Mouse (Mus musculus) embryonic fibroblast, embryonic 13.5 days (primary cell): ENCODE results near the gene Olfr102. TPM values are rescaled to one million over a fixed set of nuclear protein-coding genes. Genes with fewer than 3 reads are reported as not detected.

ENCODE experiments used
- H3K27ac ChIP-seq: 2 replicates; pipeline ENCODE4 v1.5.1; 2012; ENCODE audit warnings: low read length, control low read depth, inconsistent platforms; ENCODE audit not compliant: insufficient read depth
- H3K4me1 ChIP-seq: 2 replicates; pipeline ENCODE4 v1.6.1; 2011; ENCODE audit warnings: low read length; ENCODE audit not compliant: control insufficient read depth, insufficient read depth
- H3K4me3 ChIP-seq: 2 replicates; pipeline ENCODE4 v1.5.1; 2011; ENCODE audit warnings: mild to moderate bottlenecking, control low read depth, low read length; ENCODE audit not compliant: insufficient read depth
- CTCF ChIP-seq: IDR thresholded peaks from 2 replicates; pipeline ENCODE4 v1.5.1; 2011; ENCODE audit warnings: mild to moderate bottlenecking, control low read depth, low read length, moderate library complexity, borderline replicate concordance; ENCODE audit not compliant: insufficient read depth
- POLR2A ChIP-seq: IDR thresholded peaks from 2 replicates; pipeline ENCODE4 v1.6.1; 2011; ENCODE audit warnings: low read depth, mild to moderate bottlenecking, control low read depth, low read length, moderate library complexity
- polyA plus RNA-seq: library from polyadenylated mRNA; stranded (reverse); fragments of >200 nt; gene quantifications from 2 replicates; pipeline ENCODE4 v1.2.4, GENCODE M21; 2011; ENCODE audit warnings: low read depth; ENCODE audit not compliant: missing spikeins, insufficient read length

Olfr102 gene
- not detected in 2 replicates for polyA plus RNA-seq

GRCm38 (mm10) chr17:37316954-37317353 lies at the start of gene Olfr102:
Gene Olfr102, minus strand, starts transcription at chr17:37317054.
- H3K4me1 ChIP-seq, result no peaks in the 10 kb centered on the region
- no peak within 1 kb of the TSS for H3K4me3 ChIP-seq
- no peak within 1 kb of the TSS for H3K27ac ChIP-seq
- TF ChIP-seq CTCF, result no peak
- TF ChIP-seq POLR2A, result no peak

- no peak within 1 kb of the TSS for H3K4me3 ChIP-seq
- no peak for TF ChIP-seq POLR2A
- TF ChIP-seq CTCF, result no peak
- H3K4me1 ChIP-seq, result no peaks in the 10 kb centered on the region
- H3K27ac ChIP-seq, result no peak within 1 kb of the TSS
Measured at GRCm38 (mm10) chr17:37359282-37359681, 42.4 kb upstream of the Olfr102 start, which contains the start of gene Olfr104-ps. Gene Olfr104-ps, plus strand, starts transcription at chr17:37359582.

- no peak within 1 kb of the TSS for H3K4me3 ChIP-seq
- H3K4me1 ChIP-seq, result no peaks in the 10 kb centered on the region
- H3K27ac ChIP-seq, result no peak within 1 kb of the TSS
- no peak for TF ChIP-seq CTCF
- no peak for TF ChIP-seq POLR2A
Measured at GRCm38 (mm10) chr17:37339598-37339997, 22.7 kb upstream of the Olfr102 start, which contains the start of gene Olfr103. Gene Olfr103, minus strand, starts transcription at chr17:37339698.

- H3K27ac ChIP-seq, result no peak overlapping the region
- H3K4me1 ChIP-seq, result no peaks in the 10 kb centered on the region
- TF ChIP-seq CTCF, result no peak
- TF ChIP-seq POLR2A, result no peak
Measured at GRCm38 (mm10) chr17:37310146-37310699, 6.6 kb downstream of the Olfr102 start.

GRCm38 (mm10) chr17:37308483-37308882 lies 8.4 kb downstream of the Olfr102 start:
- Histone ChIP-seq H3K27ac (no peak overlapping the region), H3K4me3 (no peak overlapping the region), H3K4me1 (no peaks in the 10 kb centered on the region)
- no peak for TF ChIP-seq POLR2A
- TF ChIP-seq CTCF, result no peak

More at GRCm38 (mm10) chr17:37310146-37310699, 6.6 kb downstream of the Olfr102 start:
- H3K4me3 ChIP-seq, result no peak overlapping the region

GRCm38 (mm10) chr17:37304213-37304612 lies 12.6 kb downstream of the Olfr102 start, which contains the start of gene Olfr101:
Gene Olfr101, minus strand, starts transcription at chr17:37304313.
- Histone ChIP-seq H3K4me1 (no peaks in the 10 kb centered on the region), H3K27ac (no peak within 1 kb of the TSS), H3K4me3 (no peak within 1 kb of the TSS)
- TF ChIP-seq POLR2A, result no peak
- no peak for TF ChIP-seq CTCF

GRCm38 (mm10) chr17:37283360-37283759 lies 33.5 kb downstream of the Olfr102 start, which contains the start of gene Olfr99:
Gene Olfr99, minus strand, starts transcription at chr17:37283460.
- Histone ChIP-seq H3K4me1 (no peaks in the 10 kb centered on the region), H3K4me3 (no peak within 1 kb of the TSS), H3K27ac (no peak within 1 kb of the TSS)
- TF ChIP-seq POLR2A (no peak), CTCF (no peak)

GRCm38 (mm10) chr17:37280331-37280730 lies 36.5 kb downstream of the Olfr102 start:
- Histone ChIP-seq H3K4me3 (no peak overlapping the region), H3K27ac (no peak overlapping the region), H3K4me1 (peaks cover 2% of the 10 kb centered on the region; the same call in 1 of the 2 replicates)
- no peak for TF ChIP-seq CTCF
- no peak for TF ChIP-seq POLR2A

GRCm38 (mm10) chr17:37276573-37276972 lies 40.3 kb downstream of the Olfr102 start:
- TF ChIP-seq CTCF, result no peak
- TF ChIP-seq POLR2A, result no peak
- no peak overlapping the region for H3K4me3 ChIP-seq
- no peak overlapping the region for H3K27ac ChIP-seq
- H3K4me1 ChIP-seq, result peaks cover 3% of the 10 kb centered on the region; the same call in 1 of the 2 replicates

GRCm38 (mm10) chr17:37275626-37276248 lies 41.1 kb downstream of the Olfr102 start:
- Histone ChIP-seq H3K27ac (no peak overlapping the region), H3K4me3 (no peak overlapping the region), H3K4me1 (peaks cover 5% of the 10 kb centered on the region)
- TF ChIP-seq CTCF, result no peak
- no peak for TF ChIP-seq POLR2A

- Histone ChIP-seq H3K4me3 (peak overlapping the region; percentile 95), H3K27ac (no peak overlapping the region), H3K4me1 (peaks cover 5% of the 10 kb centered on the region)
- TF ChIP-seq CTCF, result no peak
- no peak for TF ChIP-seq POLR2A
Measured at GRCm38 (mm10) chr17:37270702-37271092, 46.2 kb downstream of the Olfr102 start.
